Mouse (Mus musculus) right cerebral cortex, adult 18-20 months (tissue): ENCODE results near the gene Lhpp.

ENCODE experiments used
- DNase-seq: peaks from one replicate; pipeline ENCODE4 v3.0.0; 2022; ENCODE audit warnings: mixed read lengths

Lhpp gene

GRCm38 (mm10) chr7:132683923-132684322 lies 73.5 kb downstream of the Lhpp start:
- no peak for DNase-seq

DNA sequence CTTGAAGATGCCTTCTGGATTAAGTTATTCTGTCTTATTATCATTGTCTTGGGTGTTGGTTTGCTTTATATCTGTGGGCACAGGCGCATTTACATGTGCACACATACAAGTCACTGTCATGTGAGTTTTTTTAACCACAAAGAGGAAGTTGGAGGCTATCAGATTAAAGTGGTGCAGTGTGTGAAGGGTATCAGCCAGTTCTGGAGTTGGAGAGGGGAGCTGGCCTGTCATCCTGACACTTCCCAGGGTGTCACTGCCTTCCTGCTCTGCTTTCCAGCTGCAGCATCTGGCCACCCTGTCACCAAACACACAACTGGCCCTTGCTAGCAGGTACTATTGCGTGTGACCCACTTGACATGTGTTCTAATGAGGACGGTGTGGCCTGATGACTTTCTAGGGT lies 76.1 kb downstream of the Lhpp start:
- no peak for DNase-seq

GRCm38 (mm10) chr7:132687897-132688296 lies 77.5 kb downstream of the Lhpp start:
- no peak for DNase-seq

DNA sequence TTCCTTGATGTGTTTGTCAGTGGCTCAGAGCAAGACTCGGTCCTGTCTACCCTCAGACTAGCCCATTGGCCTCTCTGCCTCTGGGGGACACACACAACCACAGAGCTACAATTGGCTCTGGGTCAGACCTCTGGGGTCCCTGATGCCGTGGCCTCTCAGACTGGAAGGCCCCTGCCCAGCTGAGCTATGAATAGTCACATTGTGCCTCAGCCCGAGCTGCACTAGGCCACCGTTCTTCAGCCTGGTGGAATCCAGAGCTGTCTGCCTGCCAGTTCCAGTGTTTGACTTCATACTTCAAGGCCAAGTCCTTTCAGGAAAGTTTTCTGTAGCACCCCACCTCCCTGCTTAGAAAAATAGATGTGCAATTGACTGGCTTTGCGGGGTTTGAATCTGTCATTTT lies 78.3 kb downstream of the Lhpp start:
- no peak for DNase-seq

DNA sequence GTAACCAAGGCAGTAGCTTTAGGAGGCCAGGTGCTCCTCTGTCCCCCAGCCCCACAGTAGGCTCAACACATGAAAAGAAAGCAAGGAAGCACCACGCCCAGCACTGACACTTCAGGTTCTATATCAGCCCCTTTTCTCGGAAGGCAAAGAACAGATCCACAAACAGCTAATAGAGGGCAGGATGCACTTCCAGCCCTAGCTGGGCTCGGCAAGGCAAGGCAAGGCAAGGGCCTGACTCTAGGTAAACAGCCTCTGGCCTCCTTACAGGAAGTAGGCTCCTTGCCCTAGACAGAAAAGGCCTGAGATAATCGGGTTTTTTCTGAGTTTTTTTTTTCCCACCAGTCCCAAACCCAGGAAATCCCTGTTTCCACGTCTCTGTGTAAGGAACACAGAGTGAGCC lies 79.3 kb downstream of the Lhpp start:
- no peak for DNase-seq

DNA sequence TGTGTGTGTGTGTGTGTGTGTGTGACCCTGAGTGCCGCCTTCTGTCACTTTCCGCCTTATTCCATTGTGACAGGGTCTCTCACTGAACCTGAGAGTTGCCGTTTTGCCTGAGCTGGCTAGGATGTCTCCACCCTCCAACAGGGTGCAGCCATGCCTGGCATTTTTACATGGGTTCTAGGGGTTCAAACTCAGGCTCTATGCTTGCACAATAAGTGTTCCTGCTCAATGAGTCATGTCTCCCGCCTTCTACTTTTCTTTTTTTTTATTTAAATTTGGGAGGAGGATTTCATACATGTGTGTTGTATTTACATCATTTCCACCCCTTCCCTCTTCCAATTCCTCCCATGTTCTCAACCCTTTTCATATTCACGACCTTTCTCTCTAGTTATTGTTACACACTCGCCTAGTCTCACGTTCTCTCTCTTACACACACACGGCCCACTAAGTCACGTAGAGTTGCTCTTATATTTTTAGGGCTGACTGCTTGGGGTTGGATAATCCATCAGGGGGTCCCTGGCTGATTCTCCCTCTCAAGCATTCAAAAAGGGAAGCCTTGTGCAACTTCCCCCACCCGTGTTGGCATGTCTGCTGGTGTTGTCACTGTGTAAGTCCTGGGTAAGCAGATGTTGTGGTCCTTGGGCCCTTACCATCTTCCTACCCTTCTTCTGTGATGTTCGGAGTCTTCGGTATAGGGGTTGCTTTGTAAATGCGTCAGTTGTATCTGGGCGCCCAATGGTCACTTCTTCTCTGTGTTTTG lies 80.5 kb downstream of the Lhpp start:
- no peak for DNase-seq

- DNase-seq = peak; percentile 62
Measured at GRCm38 (mm10) chr7:132692719-132693118, 82.3 kb downstream of the Lhpp start.

GRCm38 (mm10) chr7:132693561-132693960 lies 83.1 kb downstream of the Lhpp start:
- DNase-seq = no peak

GRCm38 (mm10) chr7:132697258-132697796 lies 86.9 kb downstream of the Lhpp start:
- no peak for DNase-seq

DNA sequence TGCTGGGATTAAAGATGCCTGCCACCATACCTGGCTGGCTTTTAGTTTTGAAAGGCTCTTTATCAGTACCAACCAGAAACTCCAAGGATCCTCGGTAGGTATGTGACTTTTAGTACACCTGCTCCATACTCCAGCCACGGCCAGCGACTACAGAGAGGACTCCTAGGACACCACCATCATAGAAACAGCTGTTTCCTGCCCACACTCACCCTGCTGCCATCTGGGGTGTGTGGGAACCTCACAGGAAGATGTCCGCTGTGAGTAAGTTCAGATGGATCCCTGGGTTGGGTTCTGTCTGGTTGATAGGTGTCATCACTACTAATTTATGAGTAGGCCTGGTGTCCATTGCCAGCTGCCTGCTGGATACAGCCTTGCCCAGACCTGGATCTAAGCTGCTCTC lies 88.3 kb downstream of the Lhpp start:
- DNase-seq = peak; percentile 53

- DNase-seq = no peak
Measured at GRCm38 (mm10) chr7:132699165-132699564, 88.7 kb downstream of the Lhpp start.

GRCm38 (mm10) chr7:132699639-132700038 lies 89.2 kb downstream of the Lhpp start:
- DNase-seq = no peak

DNA sequence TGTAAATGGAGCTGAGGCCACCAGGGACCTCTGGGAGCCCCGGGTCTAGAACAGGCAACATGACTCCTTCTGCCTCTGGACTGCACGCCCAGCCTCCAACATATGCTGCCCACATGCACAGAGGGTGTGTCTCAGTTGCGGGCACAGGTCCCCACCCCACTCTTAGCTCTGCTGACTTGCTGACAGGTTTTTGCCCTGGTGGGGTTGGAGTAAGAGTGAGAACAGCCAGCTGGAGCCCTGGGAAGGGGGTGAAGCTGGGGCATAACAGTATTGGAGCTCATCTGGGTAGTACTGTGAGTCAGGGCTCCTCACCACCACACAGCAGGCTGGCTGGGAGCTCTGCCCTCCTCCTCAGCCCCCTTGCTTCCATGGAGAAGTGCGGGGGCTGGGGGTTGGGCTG lies 89.7 kb downstream of the Lhpp start:
- no peak for DNase-seq

DNA sequence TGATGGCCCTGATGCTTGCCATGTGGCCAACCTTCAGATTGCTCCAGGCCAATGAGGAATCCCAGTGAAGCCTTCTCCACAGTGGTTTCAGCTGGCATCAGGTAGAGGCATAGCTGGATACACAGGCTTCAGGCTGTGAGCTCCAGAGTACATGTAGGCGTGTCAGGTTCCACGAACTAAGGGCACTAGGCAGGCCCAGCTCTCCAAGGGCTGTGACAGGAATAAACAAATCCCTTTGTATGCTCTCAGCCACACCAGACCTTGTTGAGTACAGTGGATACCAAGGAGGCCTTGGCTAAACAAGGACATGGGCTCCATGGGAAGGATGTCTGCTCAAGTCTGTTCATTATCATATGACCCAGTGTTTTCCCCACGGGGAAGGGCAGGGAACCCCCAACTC lies 91.0 kb downstream of the Lhpp start:
- DNase-seq = no peak

DNA sequence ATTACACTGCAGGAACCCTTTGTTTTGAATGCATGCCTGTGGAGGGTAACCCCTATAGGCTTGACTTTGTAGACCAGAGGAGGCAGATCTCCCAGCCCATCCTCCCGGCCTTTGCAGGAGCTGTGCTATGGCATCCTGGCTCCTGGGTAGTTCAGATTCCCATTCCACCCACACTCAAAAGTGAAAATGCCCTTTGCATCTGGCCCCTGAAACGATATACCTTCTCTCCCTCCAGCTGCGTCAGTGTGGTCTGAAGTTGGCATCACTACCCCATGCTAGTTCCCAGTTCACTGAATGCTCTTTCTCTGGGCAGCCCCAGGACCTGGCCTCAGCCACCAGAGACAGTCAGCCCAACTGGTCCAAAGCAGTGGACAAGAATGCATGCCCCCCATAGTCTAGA lies 91.6 kb downstream of the Lhpp start:
- DNase-seq = no peak

DNA sequence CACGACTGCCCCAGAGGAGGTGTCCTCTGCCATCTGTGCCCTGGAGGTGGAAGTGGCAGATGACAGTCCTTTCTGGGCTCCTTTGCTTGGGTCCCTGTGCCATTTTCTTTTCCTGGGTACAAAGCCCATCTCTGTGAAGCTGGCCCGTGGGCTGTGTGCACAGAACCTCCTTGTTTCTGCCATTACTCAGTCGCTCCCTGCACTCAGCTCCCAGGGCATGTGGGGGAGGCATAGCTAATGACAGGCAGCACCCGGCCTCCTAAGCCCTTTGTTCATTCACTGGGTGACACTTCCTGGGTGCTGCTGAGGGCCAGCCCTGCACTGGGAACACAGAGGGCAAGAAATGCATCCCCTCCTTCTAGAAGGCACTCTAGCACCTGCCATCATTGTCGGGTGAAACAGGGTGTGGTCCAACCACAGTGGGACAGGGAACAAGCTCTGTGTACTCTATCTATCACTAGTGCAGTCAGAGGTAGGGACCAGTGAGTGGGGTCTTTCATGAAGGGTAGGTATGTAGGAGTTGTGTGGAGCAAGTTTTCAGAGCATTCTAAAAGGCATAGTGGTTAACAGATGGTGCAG lies 92.1 kb downstream of the Lhpp start:
- peak; percentile 56 for DNase-seq

- DNase-seq = no peak
Measured at GRCm38 (mm10) chr7:132703515-132704309, 93.3 kb downstream of the Lhpp start.

DNA sequence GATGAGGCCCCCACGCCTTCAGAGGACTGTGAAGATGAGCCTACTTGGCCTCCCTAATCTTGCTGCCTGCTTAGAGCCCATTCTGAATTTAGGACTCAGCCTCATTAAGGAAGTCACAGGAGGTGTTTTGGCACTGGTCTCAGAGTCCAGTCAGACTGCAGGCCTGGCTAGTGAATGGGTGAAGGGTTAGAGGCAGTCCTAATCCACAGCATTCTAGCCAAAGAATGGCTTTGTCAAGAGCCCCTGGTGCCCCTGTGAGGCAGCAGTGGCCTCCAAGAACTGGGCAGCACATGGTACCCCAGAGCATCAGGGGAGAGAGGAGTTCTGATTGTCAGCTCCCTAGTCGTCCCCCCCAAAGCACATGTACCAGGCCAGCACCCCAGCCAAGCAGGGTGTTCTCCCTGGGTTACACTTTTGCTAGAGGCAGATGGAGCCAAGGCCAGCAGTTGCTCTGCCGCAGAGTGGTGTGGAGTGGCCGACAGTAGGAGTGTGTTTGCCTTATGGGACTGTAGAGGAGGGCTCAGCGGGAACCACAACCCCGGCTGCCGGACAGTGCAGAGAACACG lies 94.0 kb downstream of the Lhpp start:
- DNase-seq = no peak

DNA sequence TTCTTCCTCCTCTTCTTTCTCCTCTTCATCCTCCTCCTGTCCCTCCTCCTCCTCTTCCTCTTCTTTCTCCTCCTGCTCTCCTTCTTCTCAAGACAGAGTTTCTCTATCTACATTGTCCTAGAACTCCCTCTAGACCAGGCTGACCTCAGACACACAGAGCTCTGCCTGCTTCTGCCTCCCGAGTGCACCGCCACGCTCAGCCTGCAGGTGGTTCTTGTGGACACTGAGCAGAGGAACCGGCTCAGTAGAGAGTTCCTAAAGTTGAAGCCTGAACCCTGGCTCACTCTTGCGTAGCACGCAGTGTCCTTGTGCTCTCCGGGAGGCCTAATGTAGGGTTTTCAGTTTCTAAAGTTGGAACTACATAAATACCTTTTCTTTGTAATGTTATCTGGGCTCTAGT lies 94.7 kb downstream of the Lhpp start:
- DNase-seq = no peak

DNA sequence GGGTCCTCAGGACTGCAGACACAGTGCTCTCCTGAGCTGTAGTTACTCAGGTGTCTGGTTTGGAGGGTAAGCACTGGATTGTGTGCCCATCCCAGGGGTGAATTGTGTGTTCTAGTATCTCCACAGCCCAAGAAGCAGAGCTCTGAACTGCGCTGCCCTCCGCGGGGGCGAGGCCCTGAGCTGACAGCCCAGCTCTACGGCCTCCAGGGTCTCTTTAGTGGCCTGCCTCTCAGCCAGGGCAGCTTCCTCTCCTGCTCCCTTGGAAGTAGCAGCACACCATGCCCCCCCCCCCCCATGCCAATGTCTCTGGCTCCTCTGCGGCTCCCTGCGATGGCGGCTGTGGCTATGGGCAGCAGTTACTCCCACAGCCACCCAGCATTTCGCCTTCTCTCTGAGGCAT lies 101.1 kb downstream of the Lhpp start:
- DNase-seq = no peak

- no peak for DNase-seq
Measured at GRCm38 (mm10) chr7:132712044-132712708, 101.7 kb downstream of the Lhpp start.

GRCm38 (mm10) chr7:132712956-132713355 lies 102.5 kb downstream of the Lhpp start:
- DNase-seq = no peak
